10 mouse cellular contexts compared by ENCODE assay signal in genomic region chr1:61402339-61402738, GRCm38 (mm10).
A peak's percentile ranks its signal among the peaks of the same experiment; 100 is the strongest.
DNase-seq lines count a peak whose midpoint lies in the region; ATAC-seq and TF ChIP-seq lines count a peak whose summit lies in the region.
"Had no signal": no experiment of that assay in that cellular context is flagged by ENCODE, and none has a peak within 500 bp of the region (broad histone marks: within the 10 kb centered on the region; RNA-seq: fewer than 3 reads in every experiment).

No protein-coding gene starts in this region.

- H3K4me3 ChIP-seq in kidney, embryonic 16.5 days (ENCODE audit: low read length), result peak overlapping the region; percentile 20
- no peak overlapping the region for H3K4me3 ChIP-seq in forebrain, postnatal 0 days (ENCODE audit: low read depth, low read length)
- no peak overlapping the region for H3K4me3 ChIP-seq in liver, embryonic 15.5 days (replicated peaks)
- no peak overlapping the region for H3K4me3 ChIP-seq in hindbrain, embryonic 11.5 days (ENCODE audit: low read depth, low read length)
- H3K4me3 ChIP-seq: midbrain, embryonic 12.5 days had no signal

- no peak for TF ChIP-seq CTCF in forebrain, postnatal 0 days (IDR thresholded peaks at IDR 0.05; ENCODE audit: low read depth)

- H3K27ac ChIP-seq in kidney, embryonic 16.5 days (ENCODE audit: low read length), result no peak overlapping the region
- H3K27ac ChIP-seq in forebrain, postnatal 0 days (ENCODE audit: low read depth, low read length), result no peak overlapping the region
- H3K27ac ChIP-seq in liver, embryonic 15.5 days (replicated peaks), result no peak overlapping the region
- no peak overlapping the region for H3K27ac ChIP-seq in hindbrain, embryonic 11.5 days (ENCODE audit: low read depth, low read length)
- H3K27ac ChIP-seq: midbrain, embryonic 12.5 days had no signal

- H3K27me3 ChIP-seq in kidney, embryonic 16.5 days (ENCODE audit: insufficient read depth, low read length), result peaks cover 31% of the 10 kb centered on the region
- no peaks in the 10 kb centered on the region for H3K27me3 ChIP-seq in forebrain, postnatal 0 days (ENCODE audit: insufficient read depth, low read length)
- H3K27me3 ChIP-seq in liver, embryonic 15.5 days, result no peaks in the 10 kb centered on the region
- no peaks in the 10 kb centered on the region for H3K27me3 ChIP-seq in hindbrain, embryonic 11.5 days (ENCODE audit: control insufficient read depth, insufficient read depth, low read length)
- H3K27me3 ChIP-seq: midbrain, embryonic 12.5 days had no signal

- H3K9ac ChIP-seq in kidney, embryonic 16.5 days (replicated peaks; ENCODE audit: low read length), result no peak overlapping the region
- H3K9ac ChIP-seq in forebrain, postnatal 0 days, result no peak overlapping the region
- H3K9ac ChIP-seq in liver, embryonic 15.5 days, result no peak overlapping the region
- no peak overlapping the region for H3K9ac ChIP-seq in hindbrain, embryonic 11.5 days (ENCODE audit: low read depth, low read length)
- H3K9ac ChIP-seq: midbrain, embryonic 12.5 days had no signal

- no peak for DNase-seq in kidney, adult 9 months
- DNase-seq in forebrain, postnatal 0 days, result no peak
- DNase-seq in hindbrain, embryonic 11.5 days (ENCODE audit: low spot score), result no peak
- no peak for DNase-seq in adrenal gland, postnatal 25 days
- no peak for DNase-seq in right cerebral cortex, postnatal 14 days

- WGBS in kidney, embryonic 16.5 days, result 55% methylated on average over 8 of the region's 8 CpGs
- 45% methylated on average over 8 of the region's 8 CpGs for WGBS in forebrain, postnatal 0 days
- 30% methylated on average over 8 of the region's 8 CpGs for WGBS in liver, embryonic 15.5 days (ENCODE audit: insufficient replicate concordance)
- 73% methylated on average over 8 of the region's 8 CpGs for WGBS in hindbrain, embryonic 11.5 days

- H3K4me2 ChIP-seq in kidney, embryonic 16.5 days (replicated peaks; ENCODE audit: low read depth, low read length), result peak overlapping the region; percentile 32
- H3K4me2 ChIP-seq in forebrain, postnatal 0 days (ENCODE audit: low read depth), result peak overlapping the region; percentile 9
- H3K4me2 ChIP-seq in liver, embryonic 15.5 days, result peak overlapping the region; percentile 41
- H3K4me2 ChIP-seq in hindbrain, embryonic 11.5 days (replicated peaks; ENCODE audit: low read depth, low read length), result no peak overlapping the region
- H3K4me2 ChIP-seq: midbrain, embryonic 12.5 days had no signal

- H3K36me3 ChIP-seq in kidney, embryonic 16.5 days (ENCODE audit: insufficient read depth, low read length), result no peaks in the 10 kb centered on the region
- H3K36me3 ChIP-seq in forebrain, postnatal 0 days (ENCODE audit: insufficient read depth), result no peaks in the 10 kb centered on the region
- no peaks in the 10 kb centered on the region for H3K36me3 ChIP-seq in liver, embryonic 15.5 days (replicated peaks)
- H3K36me3 ChIP-seq in hindbrain, embryonic 11.5 days (ENCODE audit: control insufficient read depth, insufficient read depth, low read length), result no peaks in the 10 kb centered on the region
- H3K36me3 ChIP-seq: midbrain, embryonic 12.5 days had no signal

- H3K4me1 ChIP-seq in kidney, embryonic 16.5 days (ENCODE audit: insufficient read depth, low read length), result 0 out of 2 replicates have a peak, but pooled peaks cover 4% of the 10 kb centered on the region
- H3K4me1 ChIP-seq in forebrain, postnatal 0 days (ENCODE audit: insufficient read depth), result no peaks in the 10 kb centered on the region
- no peaks in the 10 kb centered on the region for H3K4me1 ChIP-seq in liver, embryonic 15.5 days (replicated peaks)
- no peaks in the 10 kb centered on the region for H3K4me1 ChIP-seq in hindbrain, embryonic 11.5 days (replicated peaks; ENCODE audit: control insufficient read depth, insufficient read depth, low read length)

- no peaks in the 10 kb centered on the region for H3K9me3 ChIP-seq in kidney, embryonic 16.5 days (ENCODE audit: low read length)
- no peaks in the 10 kb centered on the region for H3K9me3 ChIP-seq in forebrain, postnatal 0 days (ENCODE audit: low read length)
- no peaks in the 10 kb centered on the region for H3K9me3 ChIP-seq in liver, embryonic 15.5 days (replicated peaks)
- no peaks in the 10 kb centered on the region for H3K9me3 ChIP-seq in hindbrain, embryonic 11.5 days (ENCODE audit: control insufficient read depth, low read length)
- H3K9me3 ChIP-seq: midbrain, embryonic 12.5 days had no signal

- ATAC-seq in kidney, embryonic 16.5 days (ENCODE audit: low FRiP score, low TSS enrichment), result no peak
- ATAC-seq in common myeloid progenitor, adult 5-6 weeks (replicated peaks; ENCODE audit: low read depth, poor library complexity, severe bottlenecking), result peak; percentile 69; the same call in 1 of the 2 replicates
- ATAC-seq in forebrain, postnatal 0 days, result no peak
- no peak for ATAC-seq in liver, embryonic 15.5 days (ENCODE audit: insufficient read depth)
- no peak for ATAC-seq in hindbrain, embryonic 11.5 days (ENCODE audit: low FRiP score)
- ATAC-seq: Patski had no signal
